Mouse (Mus musculus) bone marrow macrophage, adult 2 months (primary cell): Measurements from ENCODE around the gene 6030468B19Rik.

Experiments
- CTCF ChIP-seq: IDR thresholded peaks from 2 replicates; pipeline ENCODE4 v1.5.1; 2012; ENCODE audit warnings: low read depth, mild to moderate bottlenecking, low read length, moderate library complexity
- POLR2A ChIP-seq: IDR thresholded peaks from 2 replicates; pipeline ENCODE4 v1.6.1; 2012; ENCODE audit warnings: mild to moderate bottlenecking, low read depth, low read length, borderline replicate concordance

DNA sequence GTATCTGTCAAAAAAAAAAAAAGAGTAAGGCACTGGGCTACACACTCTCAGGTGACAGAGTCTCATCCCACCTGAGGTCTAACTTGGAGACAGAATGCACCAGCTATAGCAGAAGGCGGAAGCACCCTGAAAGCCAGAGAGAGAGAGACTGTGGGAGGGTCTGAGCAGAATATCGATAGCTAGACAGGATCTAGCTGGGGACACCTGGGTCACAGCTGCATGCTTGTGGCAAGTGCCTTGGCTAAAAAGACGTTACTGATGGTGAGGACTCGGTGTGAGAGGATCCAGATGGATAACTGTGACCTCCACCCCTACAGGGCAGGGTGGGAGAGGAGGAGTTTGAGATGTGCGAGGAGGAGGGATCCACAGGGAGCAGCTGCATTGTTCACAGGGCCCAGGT lies 506 bp upstream of the 6030468B19Rik start:
- TF ChIP-seq CTCF, result no peak
- TF ChIP-seq POLR2A, result no peak
